Mouse (Mus musculus) layer of hippocampus, adult 8-10 months (tissue): ENCODE data around the gene Abhd8. TPM values are rescaled to one million over a fixed set of nuclear protein-coding genes. Genes with fewer than 3 reads are reported as not detected.

Source experiments
- DNase-seq, 2 experiments: peaks; one replicate each; pipeline ENCODE4 v3.0.0; 2022; ENCODE audit warnings: low spot score in 2 of 2
- total RNA-seq, 4 experiments: library from RNA; stranded (reverse); gene quantifications; 2 replicates each; pipeline ENCODE4 v1.2.4; 2022

Gene Abhd8
- total RNA-seq, 4 experiments from 2014 or later = 200 to 255 (median 229) TPM

DNA sequence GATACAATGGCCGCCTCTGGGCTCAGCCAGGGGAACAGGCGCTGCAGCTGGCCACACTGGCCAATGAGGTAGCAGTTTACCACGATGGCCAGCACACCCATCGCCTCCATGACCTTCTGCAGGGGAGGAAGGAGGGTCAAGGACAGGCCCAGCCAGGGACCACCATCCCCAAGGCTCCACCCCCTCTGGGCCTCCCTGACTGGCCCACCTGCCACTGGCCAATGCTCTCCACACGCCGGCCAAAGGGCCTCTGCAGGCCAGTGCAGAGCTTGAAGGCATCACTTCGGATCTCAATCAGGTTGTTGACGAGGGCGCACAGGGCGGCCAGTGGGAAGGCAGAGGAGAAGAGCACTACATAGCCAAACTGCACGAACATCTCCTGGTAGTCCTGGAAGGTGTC is 15.5 kb upstream of the Abhd8 start:
- DNase-seq = no peak

DNA sequence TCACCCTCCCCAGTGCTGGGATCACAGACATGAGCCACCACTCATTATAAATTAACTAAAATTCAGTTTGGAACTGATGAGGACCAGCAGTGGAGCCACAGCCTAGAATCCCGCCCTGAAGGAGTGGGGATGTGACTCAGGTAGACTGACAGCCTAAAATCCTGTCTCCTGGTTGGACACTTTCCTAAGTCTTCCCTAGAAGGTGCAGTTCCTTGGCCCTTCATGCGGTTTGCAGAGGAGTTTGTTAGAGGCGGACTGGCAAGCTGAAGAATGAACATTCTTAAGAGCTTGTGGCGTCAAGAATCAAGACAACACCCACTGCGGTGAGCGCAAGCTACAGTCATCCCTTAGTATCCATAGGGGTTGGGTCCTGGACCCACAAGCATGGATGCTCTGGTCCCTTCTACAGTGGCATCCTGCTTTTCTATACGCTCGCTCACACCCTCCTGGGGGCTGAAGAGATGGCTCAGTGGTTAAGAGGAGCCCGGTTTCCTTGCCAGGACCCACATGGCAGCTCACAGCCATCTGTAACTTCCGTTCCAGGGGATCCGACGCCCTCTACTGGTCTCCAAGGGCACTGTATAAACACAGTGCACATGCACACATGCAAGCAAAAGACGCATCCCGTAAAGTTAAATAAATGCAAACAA is 13.9 kb upstream of the Abhd8 start:
- no peak for DNase-seq

- peak in 1 of 2 experiments; percentile 77 for DNase-seq
Measured at GRCm38 (mm10) chr8:71476099-71476940, 12.9 kb upstream of the Abhd8 start.

GRCm38 (mm10) chr8:71475702-71476075 is 12.2 kb upstream of the Abhd8 start:
- no peak for DNase-seq

GRCm38 (mm10) chr8:71474785-71475701 is 11.6 kb upstream of the Abhd8 start:
- DNase-seq = no peak

- no peak for DNase-seq
Measured at GRCm38 (mm10) chr8:71474344-71474743, 10.9 kb upstream of the Abhd8 start.

GRCm38 (mm10) chr8:71472601-71473386 is 9.3 kb upstream of the Abhd8 start:
- no peak for DNase-seq

- DNase-seq = no peak
Measured at GRCm38 (mm10) chr8:71471861-71472260, 8.4 kb upstream of the Abhd8 start.

- peak in 1 of 2 experiments; percentile 8 for DNase-seq
Measured at GRCm38 (mm10) chr8:71470913-71471255, 7.4 kb upstream of the Abhd8 start.

DNA sequence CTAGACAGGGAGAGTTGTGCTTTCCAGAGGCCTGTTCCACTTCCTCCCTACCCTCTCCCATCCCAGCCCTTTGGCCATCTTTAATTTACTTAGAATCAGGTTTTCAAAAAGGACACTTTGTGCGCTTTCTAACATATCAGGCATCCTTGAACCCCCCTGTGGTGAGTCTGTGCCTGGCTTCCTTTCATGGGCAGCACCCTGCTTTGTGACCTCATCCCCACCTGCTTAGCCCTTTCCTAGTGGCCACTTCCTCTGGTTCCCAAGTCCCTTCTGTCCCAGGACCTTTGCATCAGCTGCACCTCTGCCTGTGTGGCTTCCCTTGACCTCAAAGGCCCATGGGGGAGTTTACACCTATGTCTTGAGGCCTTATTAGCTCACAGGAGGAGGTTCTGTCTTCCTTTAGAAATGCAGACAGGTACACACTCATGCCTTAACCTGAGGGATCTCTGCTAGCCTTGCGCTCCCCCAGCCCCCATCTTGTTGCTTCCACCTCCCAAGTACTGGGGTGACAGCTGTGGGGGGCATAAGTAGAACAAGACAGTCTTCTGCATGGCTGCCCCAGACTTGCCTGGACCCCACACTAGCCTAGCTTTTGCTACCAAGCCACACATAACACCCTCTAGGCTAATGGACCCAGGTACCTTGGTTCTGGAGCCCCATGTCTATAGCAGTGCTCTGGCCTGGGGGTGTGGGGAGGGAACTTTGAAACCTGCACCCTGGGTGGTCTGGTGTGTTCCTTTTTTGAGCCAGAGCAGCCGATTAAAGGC is 6.9 kb upstream of the Abhd8 start:
- DNase-seq = no peak

DNA sequence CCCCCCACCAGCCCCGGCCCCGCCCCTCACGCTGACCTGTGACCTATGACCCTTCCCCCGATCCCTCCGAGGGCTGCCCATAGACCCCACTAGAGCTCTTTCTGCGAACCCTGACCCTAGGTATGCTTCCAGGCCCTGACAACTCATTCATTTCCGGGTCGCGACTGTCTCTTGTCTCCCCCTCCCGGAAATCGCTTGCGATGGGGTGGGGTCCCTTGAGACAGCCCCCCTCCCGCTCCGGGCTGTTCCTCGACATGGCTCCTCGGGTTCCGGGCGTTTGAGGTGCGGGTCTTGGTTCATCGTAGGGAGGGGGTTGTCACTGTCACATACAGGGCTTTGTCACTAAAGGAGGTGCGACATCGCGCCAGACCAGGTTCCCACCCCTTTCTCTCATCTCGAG is 6.0 kb upstream of the Abhd8 start:
- no peak for DNase-seq

GRCm38 (mm10) chr8:71468916-71469315 is 5.5 kb upstream of the Abhd8 start, which contains the start of gene Dda1:
Dda1 (plus strand) TSS chr8:71469199.
- peak; percentile 99 for DNase-seq

GRCm38 (mm10) chr8:71468001-71468400 is 4.5 kb upstream of the Abhd8 start:
- DNase-seq = no peak

GRCm38 (mm10) chr8:71467201-71467600 is 3.7 kb upstream of the Abhd8 start:
- DNase-seq = no peak

GRCm38 (mm10) chr8:71466198-71466597 is 2.7 kb upstream of the Abhd8 start:
- no peak for DNase-seq

- no peak for DNase-seq
Measured at GRCm38 (mm10) chr8:71465733-71466132, 2.3 kb upstream of the Abhd8 start.

- DNase-seq = peak; percentile 98 to 100
Measured at GRCm38 (mm10) chr8:71464513-71465500, 1.4 kb upstream of the Abhd8 start, which contains the start of gene Mrpl34. Mrpl34 (plus strand) TSS chr8:71464959.

DNA sequence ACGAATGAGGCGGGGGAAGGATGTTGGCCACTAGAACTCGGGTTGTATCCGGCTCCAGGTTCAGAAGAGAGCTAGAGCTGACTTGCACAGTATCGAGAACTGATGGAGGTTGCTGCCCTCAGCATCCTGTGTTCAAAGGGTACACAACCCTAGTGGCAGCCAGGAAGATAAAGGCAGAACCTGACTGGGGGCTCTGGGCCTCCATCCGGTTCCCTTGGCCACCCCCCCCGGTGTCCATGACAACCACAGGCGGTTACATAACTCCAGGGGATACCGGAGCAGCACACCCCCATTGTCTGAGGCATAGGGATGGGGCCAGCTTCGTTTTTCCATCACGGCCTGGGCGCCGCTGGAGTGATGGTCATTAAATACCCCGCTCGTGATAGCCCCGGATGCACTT is 669 bp downstream of the Abhd8 start:
- peak; percentile 66 to 67 for DNase-seq

- no peak for DNase-seq
Measured at GRCm38 (mm10) chr8:71462191-71462590, 1.3 kb downstream of the Abhd8 start.
